Comparison of ENCODE assay signal across 7 mouse cellular contexts in the genomic region with DNA sequence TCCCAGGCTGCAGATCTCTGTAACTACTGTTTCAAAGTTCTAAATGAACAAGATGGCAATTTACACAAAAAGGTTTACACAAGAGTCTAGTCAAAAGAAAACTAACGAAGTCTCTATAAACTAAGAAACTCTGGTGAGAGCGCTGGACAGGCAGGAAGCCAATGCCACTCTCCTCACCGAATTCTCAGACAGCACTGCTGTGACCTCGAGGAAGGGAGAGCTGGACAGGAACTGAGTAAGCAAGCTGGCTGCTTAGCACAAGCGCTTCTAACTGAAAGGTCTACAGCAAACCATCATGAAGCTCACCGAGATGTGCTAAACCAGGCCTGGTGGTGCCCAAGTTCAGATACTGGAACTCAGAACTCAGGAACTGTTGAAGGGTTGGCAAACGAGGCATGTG. TPM values are rescaled to one million over a fixed set of nuclear protein-coding genes. Genes with fewer than 3 reads are reported as not detected.
DNase-seq lines count a peak whose midpoint lies in the region; TF ChIP-seq lines count a peak whose summit lies in the region.
"Not testable (repeated sequence)": the region's sequence is repeated elsewhere in the genome, so short reads cannot be mapped to it uniquely, and the experiment has no call there.

No protein-coding gene starts in this region.

- not testable (repeated sequence) for TF ChIP-seq POLR2A in small intestine, adult 2 months (IDR thresholded peaks at IDR 0.05; ENCODE audit: low read depth, low read length)

- H3K79me2 ChIP-seq in macrophage (ENCODE audit: inconsistent target): not testable (repeated sequence)

- not testable (repeated sequence) for H3K27me3 ChIP-seq in small intestine, adult 2 months (ENCODE audit: control insufficient read depth, insufficient read depth, low read length)

- not testable (repeated sequence) for H3K4me3 ChIP-seq in macrophage (ENCODE audit: inconsistent target); small intestine, adult 2 months (ENCODE audit: low read depth, low read length)

- H3K36me3 ChIP-seq in macrophage (ENCODE audit: inconsistent target); small intestine, adult 2 months (ENCODE audit: control insufficient read depth, insufficient read depth, low read length): not testable (repeated sequence)

- not testable (repeated sequence) for TF ChIP-seq CTCF in small intestine, adult 2 months (IDR thresholded peaks at IDR 0.05; ENCODE audit: extremely low read depth, insufficient read length, insufficient replicate concordance, low read depth, low read length)

- 48% methylated on average over 7 of the region's 7 CpGs for WGBS in macrophage (ENCODE audit: missing documents)
- 81% methylated on average over 7 of the region's 7 CpGs for WGBS in small intestine, adult 2 months

- peak; percentile 65 to 85 for DNase-seq in adrenal gland, adult (ENCODE audit: inconsistent age in 2 of 2, low spot score in 1 of 2)
- DNase-seq in adrenal gland, postnatal 10 days: peak; percentile 61
- DNase-seq in adrenal gland, postnatal 36 days: peak; percentile 72
- peak; percentile 43 for DNase-seq in induced T-regulatory cell, adult 2 months (ENCODE audit: low read depth)
- peak; percentile 41 for DNase-seq in testis, postnatal 10 days (ENCODE audit: low spot score)

- H3K27ac ChIP-seq in macrophage: peak overlapping the region; percentile 87
- H3K27ac ChIP-seq in small intestine, adult 2 months (ENCODE audit: insufficient read depth, low read depth, low read length): peak overlapping the region; percentile 93

- not testable (repeated sequence) for H3K4me1 ChIP-seq in small intestine, adult 2 months (ENCODE audit: control insufficient read depth, insufficient read depth, insufficient read length, low read length)

RNA-seq across cellular contexts. Expression of a gene that starts 7.0 kb away (rescaled TPM):
- total RNA-seq in adrenal gland, postnatal 10 days (2021): 10 to 100 TPM; 35.9 to 38.0 TPM
- total RNA-seq in adrenal gland, postnatal 36 days (2021): 10 to 100 TPM; 31.8 to 45.5 TPM
- total RNA-seq in macrophage (2018; cell fraction: chromatin; rRNA removed): 100 to 1,000 TPM; 176 to 613 (median 471) TPM
- total RNA-seq in macrophage (2018; cell fraction: cytosol; rRNA removed): 10 to 100 TPM; 18.1 to 64.1 (median 43.5) TPM
- total RNA-seq in macrophage (2018; cell fraction: nucleus; rRNA removed): 100 to 1,000 TPM in 19 of 26 experiments, 10 to 100 TPM in 7; 55.0 to 247 (median 149) TPM
- polyA plus RNA-seq in macrophage (2018): 30.3 to 83.9 TPM (median 31.8 TPM) in 3 replicates
- polyA plus RNA-seq in small intestine, adult 2 months (2012; rRNA removed): 3.0 and 7.1 TPM in 2 replicates

RNA-seq across cellular contexts. Expression of a gene that starts 9.2 kb away (rescaled TPM):
- 100 to 1,000 TPM; 286 to 394 TPM for total RNA-seq in adrenal gland, postnatal 10 days (2021)
- total RNA-seq in adrenal gland, postnatal 36 days (2021): 100 to 1,000 TPM; 334 to 392 TPM
- total RNA-seq in macrophage (2018; cell fraction: chromatin; rRNA removed): 1,000 to 10,000 TPM; 2,157 to 4,730 (median 3,239) TPM
- total RNA-seq in macrophage (2018; cell fraction: cytosol; rRNA removed): 100 to 1,000 TPM; 106 to 268 (median 139) TPM
- total RNA-seq in macrophage (2018; cell fraction: nucleus; rRNA removed): 1,000 to 10,000 TPM in 24 of 26 experiments, 100 to 1,000 TPM in 2; 796 to 2,492 (median 1,518) TPM
- 158 to 239 TPM (median 203 TPM) in 3 replicates for polyA plus RNA-seq in macrophage (2018)
- 35.4 and 49.5 TPM in 2 replicates for polyA plus RNA-seq in small intestine, adult 2 months (2012; rRNA removed)

RNA-seq across cellular contexts. Expression of a gene that starts 45.3 kb away (rescaled TPM):
- 10 to 100 TPM; 72.0 to 78.8 TPM for total RNA-seq in adrenal gland, postnatal 10 days (2021)
- total RNA-seq in adrenal gland, postnatal 36 days (2021): 10 to 100 TPM; 82.1 to 90.9 TPM
- total RNA-seq in macrophage (2018; cell fraction: chromatin; rRNA removed): 10 to 100 TPM in 21 of 26 experiments, 1 to 10 TPM in 5; 8.7 to 56.2 (median 30.2) TPM
- 10 to 100 TPM; 20.5 to 31.6 (median 26.0) TPM for total RNA-seq in macrophage (2018; cell fraction: cytosol; rRNA removed)
- 10 to 100 TPM in 25 of 26 experiments, 1 to 10 TPM in 1; 8.2 to 39.3 (median 21.9) TPM for total RNA-seq in macrophage (2018; cell fraction: nucleus; rRNA removed)
- 18.6 to 31.0 TPM (median 24.7 TPM) in 3 replicates for polyA plus RNA-seq in macrophage (2018)
- 32.2 and 40.3 TPM in 2 replicates for polyA plus RNA-seq in small intestine, adult 2 months (2012; rRNA removed)

RNA-seq across cellular contexts. Expression of a gene that starts 45.4 kb away (rescaled TPM):
- total RNA-seq in adrenal gland, postnatal 10 days (2021): 100 to 1,000 TPM; 406 to 407 TPM
- 100 to 1,000 TPM; 319 to 321 TPM for total RNA-seq in adrenal gland, postnatal 36 days (2021)
- 10 to 100 TPM in 1 of 26 experiments, 1 to 10 TPM in 19, not detected in 6; 1.9 to 20.1 (median 4.0) TPM for total RNA-seq in macrophage (2018; cell fraction: chromatin; rRNA removed)
- 100 to 1,000 TPM in 13 of 26 experiments, 10 to 100 TPM in 13; 55.6 to 146 (median 91.7) TPM for total RNA-seq in macrophage (2018; cell fraction: cytosol; rRNA removed)
- total RNA-seq in macrophage (2018; cell fraction: nucleus; rRNA removed): 10 to 100 TPM in 24 of 26 experiments, 1 to 10 TPM in 2; 7.6 to 44.5 (median 19.3) TPM
- polyA plus RNA-seq in macrophage (2018): 73.4 to 124 TPM (median 123 TPM) in 3 replicates
- polyA plus RNA-seq in small intestine, adult 2 months (2012; rRNA removed): 162 and 200 TPM in 2 replicates
